Mouse (Mus musculus): ENCODE results near the gene Cfap161. TPM values are rescaled to one million over a fixed set of nuclear protein-coding genes. Genes with fewer than 3 reads are reported as not detected.

Gene Cfap161
- polyA plus RNA-seq, 1 experiment from 2014 or later: 1.5 TPM

Other genes with a start within 250 kb of the Cfap161 start
- 0.08 and 0.37 TPM in 2 replicates for gene Tmc3, start 210.0 kb downstream of the Cfap161 start, polyA plus RNA-seq (2015; fragmentation: Nextera tagmentation; extraction: Ambion mirVana)
- gene Stard5, start 162.9 kb downstream of the Cfap161 start, polyA plus RNA-seq (2015; fragmentation: Nextera tagmentation; extraction: Ambion mirVana): 5.9 TPM in 2 replicates
- 0.93 and 1.3 TPM in 2 replicates for gene Il16, start 49.2 kb downstream of the Cfap161 start, polyA plus RNA-seq (2015; fragmentation: Nextera tagmentation; extraction: Ambion mirVana)
- gene Tlnrd1, start 89.4 kb upstream of the Cfap161 start, polyA plus RNA-seq (2015; fragmentation: Nextera tagmentation; extraction: Ambion mirVana): 10.1 and 12.1 TPM in 2 replicates
- 64.7 and 67.1 TPM in 2 replicates for gene Mesd, start 89.6 kb upstream of the Cfap161 start, polyA plus RNA-seq (2015; fragmentation: Nextera tagmentation; extraction: Ambion mirVana)